Mouse (Mus musculus) forebrain, embryonic 13.5 days (tissue): ENCODE results near the gene Uevld. TPM values are rescaled to one million over a fixed set of nuclear protein-coding genes. Genes with fewer than 3 reads are reported as not detected.
"Not testable (repeated sequence)": the region's sequence is repeated elsewhere in the genome, so short reads cannot be mapped to it uniquely, and the experiment has no call there.

Experiments used
- ATAC-seq: fragments of 200-750 bp; cut with Nextera tagmentation; 2 replicates; pipeline ENCODE4 v1.8.0; 2017
- H3K27ac ChIP-seq: fragments of 300-500 bp; sonication (generic); 2 replicates; pipeline ENCODE4 v1.5.1; 2015; ENCODE audit warnings: inconsistent platforms, mild to moderate bottlenecking, moderate library complexity
- H3K27me3 ChIP-seq: fragments of 300-500 bp; sonication (generic); 2 replicates; pipeline ENCODE4 v1.6.1; 2015; ENCODE audit warnings: mild to moderate bottlenecking, inconsistent platforms
- H3K36me3 ChIP-seq: fragments of 300-500 bp; sonication (generic); 2 replicates; pipeline ENCODE4 v1.6.1; 2015; ENCODE audit warnings: mild to moderate bottlenecking, inconsistent platforms; ENCODE audit not compliant: poor library complexity, severe bottlenecking
- H3K4me1 ChIP-seq: fragments of 300-500 bp; sonication (generic); 2 replicates; pipeline ENCODE4 v1.6.1; 2015; ENCODE audit warnings: inconsistent platforms
- H3K4me2 ChIP-seq: fragments of 300-500 bp; sonication (generic); 2 replicates; pipeline ENCODE4 v1.6.1; 2015; ENCODE audit warnings: inconsistent platforms, mild to moderate bottlenecking, moderate library complexity
- H3K4me3 ChIP-seq: fragments of 300-500 bp; sonication (generic); 2 replicates; pipeline ENCODE4 v1.5.1; 2015; ENCODE audit warnings: mild to moderate bottlenecking, inconsistent platforms
- H3K9ac ChIP-seq: fragments of 300-500 bp; sonication (generic); 2 replicates; pipeline ENCODE4 v1.6.1; 2015; ENCODE audit warnings: mild to moderate bottlenecking, inconsistent platforms
- H3K9me3 ChIP-seq: fragments of 300-500 bp; sonication (generic); replicated peaks from 2 replicates; pipeline ENCODE4 v1.6.1; 2016; ENCODE audit warnings: inconsistent platforms
- WGBS: fragments of 180-500 bp; shearing (Covaris S2); methylation state at CpG from one replicate; pipeline ENCODE4 v1.1.7; 2015; 5-methylcytosine and 5-hydroxymethylcytosine counted together
- polyA plus RNA-seq: library from polyadenylated mRNA; unstranded; fragments of >200 nt; fragmentation: Nextera tagmentation; extraction: Ambion mirVana; gene quantifications from 2 replicates; pipeline ENCODE4 v1.2.1, GENCODE M21; 2015

Uevld gene
- polyA plus RNA-seq, 1 experiment from 2014 or later = 10.4 TPM

DNA sequence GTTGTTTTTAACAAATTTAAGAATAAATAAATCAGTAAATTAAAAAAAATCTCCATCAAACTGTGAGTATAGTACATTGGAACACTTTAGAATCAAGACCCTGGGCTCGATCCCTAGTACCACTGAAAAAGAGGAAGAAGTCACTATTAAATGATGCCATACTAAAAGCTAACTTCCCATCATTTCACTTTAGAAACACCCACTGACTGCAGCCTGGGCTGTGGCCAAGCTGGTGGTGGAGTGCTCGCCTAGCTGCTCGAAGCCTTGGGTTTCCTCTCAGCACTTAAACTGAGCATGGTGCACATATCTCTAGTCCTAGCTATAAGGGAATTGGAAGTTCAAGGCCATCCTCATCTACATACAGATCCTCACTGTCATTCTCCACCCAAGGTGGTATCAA, 47.1 kb downstream of the Uevld start:
- H3K9ac ChIP-seq = no peak overlapping the region
- WGBS = 93% methylated on average over 3 of the region's 3 CpGs
- peaks cover 4% of the 10 kb centered on the region; the same call in 1 of the 2 replicates for H3K4me1 ChIP-seq
- H3K9me3 ChIP-seq = no peaks in the 10 kb centered on the region
- no peak overlapping the region for H3K4me2 ChIP-seq
- peaks cover 75% of the 10 kb centered on the region for H3K36me3 ChIP-seq
- H3K27ac ChIP-seq = no peak overlapping the region
- H3K4me3 ChIP-seq = no peak overlapping the region
- ATAC-seq = no peak
- H3K27me3 ChIP-seq = no peaks in the 10 kb centered on the region

DNA sequence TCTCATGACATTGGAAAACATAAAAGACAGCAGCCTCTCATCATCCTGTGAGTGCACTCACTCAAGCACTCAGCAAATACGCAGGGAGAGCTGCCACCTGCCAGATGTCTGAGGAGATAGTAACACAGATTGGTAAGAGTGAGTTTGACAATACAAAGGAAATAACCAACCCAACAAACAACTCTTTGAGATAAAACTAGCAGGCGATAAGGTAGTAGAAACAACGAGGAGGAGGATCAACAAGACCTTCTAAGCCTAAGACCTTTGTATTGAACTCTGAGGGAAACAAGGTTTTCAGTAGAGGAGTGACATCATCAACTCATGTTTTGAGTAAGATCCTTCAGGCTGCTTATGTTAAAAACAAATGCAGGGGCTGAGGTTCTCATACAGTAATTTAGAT, 59.0 kb downstream of the Uevld start:
- Histone ChIP-seq H3K4me1 (no peaks in the 10 kb centered on the region), H3K4me3 (no peak overlapping the region), H3K36me3 (peaks cover 90% of the 10 kb centered on the region), H3K4me2 (no peak overlapping the region), H3K27me3 (no peaks in the 10 kb centered on the region), H3K27ac (no peak overlapping the region), H3K9me3 (no peaks in the 10 kb centered on the region), H3K9ac (no peak overlapping the region)
- no peak for ATAC-seq
- 91% methylated on average over 3 of the region's 3 CpGs for WGBS

DNA sequence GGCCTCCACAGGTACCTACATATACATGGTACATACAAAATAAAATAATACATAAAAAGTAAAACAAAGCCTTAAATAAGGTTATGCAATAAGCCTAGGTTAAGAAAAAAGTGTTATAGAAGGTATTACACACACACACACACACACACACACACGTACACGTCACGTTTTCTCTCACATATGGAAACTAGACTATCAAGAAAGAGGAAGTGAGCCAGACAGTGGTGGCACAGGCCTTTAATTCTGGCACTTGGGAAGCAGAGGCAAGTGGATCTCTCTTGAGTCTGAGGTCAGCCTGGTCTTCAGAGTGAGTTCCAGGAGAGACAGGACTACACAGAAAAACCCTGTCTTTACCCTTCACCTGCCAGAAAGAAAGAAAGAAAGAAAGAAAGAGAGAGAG, 62.8 kb downstream of the Uevld start:
- H3K4me2 ChIP-seq = no peak overlapping the region
- no peaks in the 10 kb centered on the region for H3K9me3 ChIP-seq
- no peak overlapping the region for H3K9ac ChIP-seq
- H3K4me3 ChIP-seq = no peak overlapping the region
- 94% methylated on average over 3 of the region's 3 CpGs for WGBS
- ATAC-seq = no peak
- H3K4me1 ChIP-seq = no peaks in the 10 kb centered on the region
- no peak overlapping the region for H3K27ac ChIP-seq
- H3K36me3 ChIP-seq = peaks cover 92% of the 10 kb centered on the region
- H3K27me3 ChIP-seq = no peaks in the 10 kb centered on the region

DNA sequence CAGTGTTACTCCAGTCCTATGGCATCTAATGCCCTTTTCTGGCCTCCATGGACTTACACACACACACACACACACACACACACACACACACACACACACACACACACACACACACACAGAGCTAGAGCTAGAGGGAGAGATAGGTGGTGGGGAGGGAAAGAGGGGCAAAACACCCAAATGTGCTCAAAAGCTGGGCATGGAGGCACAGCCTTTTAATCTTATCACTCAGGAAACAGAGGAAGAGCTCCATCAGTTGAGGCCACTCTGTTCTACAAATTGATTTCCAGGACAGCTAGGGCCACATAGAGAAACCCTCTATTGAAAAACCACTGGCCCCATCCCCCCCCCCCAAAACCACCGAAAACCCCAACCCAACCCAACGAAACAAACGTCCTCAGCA, 75.0 kb downstream of the Uevld start:
- ATAC-seq = no peak
- no peaks in the 10 kb centered on the region for H3K9me3 ChIP-seq
- no peaks in the 10 kb centered on the region for H3K27me3 ChIP-seq
- no peaks in the 10 kb centered on the region for H3K4me1 ChIP-seq
- no peak overlapping the region for H3K9ac ChIP-seq
- H3K36me3 ChIP-seq = peaks cover 49% of the 10 kb centered on the region
- no peak overlapping the region for H3K4me2 ChIP-seq
- H3K4me3 ChIP-seq = no peak overlapping the region
- no peak overlapping the region for H3K27ac ChIP-seq
- WGBS = 85% methylated on average over 3 of the region's 3 CpGs

DNA sequence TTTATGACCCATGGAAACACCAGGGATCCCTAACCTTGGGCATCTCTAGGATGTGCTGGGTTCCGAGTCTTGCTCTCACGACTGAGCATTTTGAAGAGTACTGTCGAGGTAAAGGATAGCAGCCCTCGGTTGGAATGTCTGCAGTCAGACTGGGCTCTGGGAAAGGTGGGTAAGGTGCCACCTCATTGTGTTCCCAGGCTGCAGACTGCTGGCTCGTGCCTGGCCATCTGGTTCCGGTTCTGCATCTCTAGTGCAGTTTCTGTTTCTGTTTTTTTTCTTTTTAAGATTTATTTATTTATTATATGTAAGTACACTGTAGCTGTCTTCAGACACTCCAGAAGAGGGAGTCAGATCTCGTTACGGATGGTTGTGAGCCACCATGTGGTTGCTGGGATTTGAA, 76.4 kb downstream of the Uevld start:
- ATAC-seq, H3K9me3 ChIP-seq, H3K4me2 ChIP-seq, H3K27me3 ChIP-seq, H3K9ac ChIP-seq, H3K4me1 ChIP-seq, H3K27ac ChIP-seq, H3K4me3 ChIP-seq: not testable (repeated sequence)
- peaks cover 36% of the 10 kb centered on the region for H3K36me3 ChIP-seq
- WGBS = 87% methylated on average over 8 of the region's 8 CpGs

DNA sequence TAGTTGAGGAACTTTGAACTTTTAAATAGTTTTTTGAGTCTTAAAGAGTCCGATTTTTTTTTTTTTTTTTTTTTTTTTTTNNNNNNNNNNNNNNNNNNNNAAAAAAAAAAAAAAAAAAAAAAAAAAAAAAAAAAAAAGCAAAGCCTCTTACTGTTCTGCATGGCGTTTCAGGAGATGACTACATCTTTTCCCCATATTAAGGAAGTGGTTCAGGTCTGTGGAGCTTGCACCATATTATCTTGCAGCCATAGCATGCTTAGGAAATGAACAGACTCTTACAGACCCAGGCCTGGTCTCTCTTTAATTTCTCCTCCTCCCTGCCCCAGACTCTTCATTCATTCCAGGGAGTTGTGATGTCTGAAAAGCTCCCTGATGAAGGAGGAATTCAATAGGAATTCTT, 77.3 kb downstream of the Uevld start:
- Histone ChIP-seq H3K4me3 (no peak overlapping the region), H3K4me1 (no peaks in the 10 kb centered on the region), H3K27me3 (no peaks in the 10 kb centered on the region), H3K9ac (no peak overlapping the region), H3K27ac (no peak overlapping the region), H3K36me3 (peaks cover 26% of the 10 kb centered on the region), H3K9me3 (no peaks in the 10 kb centered on the region), H3K4me2 (no peak overlapping the region)
- no peak for ATAC-seq
- WGBS = 83% methylated on average over 2 of the region's 2 CpGs

DNA sequence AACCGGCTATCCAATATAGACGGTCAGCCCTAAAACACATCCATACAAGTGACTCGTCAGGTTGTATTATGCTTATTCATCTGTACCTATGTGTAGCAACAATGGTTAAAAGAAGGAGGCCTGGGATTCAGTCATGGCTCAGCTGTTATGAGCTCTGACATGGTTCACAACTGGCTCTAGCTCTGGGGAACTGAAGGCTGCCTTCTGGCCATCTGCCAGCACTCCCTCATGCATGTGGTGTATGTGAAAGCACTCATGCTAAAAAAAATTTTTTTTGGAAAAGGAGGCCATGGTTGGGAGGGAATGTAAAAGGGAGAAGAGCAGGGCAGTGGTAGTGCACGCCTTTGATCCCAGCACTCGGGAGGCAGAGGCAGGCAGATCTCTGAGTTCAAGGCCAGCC, 78.5 kb downstream of the Uevld start:
- Histone ChIP-seq H3K27me3 (no peaks in the 10 kb centered on the region), H3K4me3 (no peak overlapping the region), H3K9ac (no peak overlapping the region), H3K27ac (no peak overlapping the region), H3K36me3 (peaks cover 15% of the 10 kb centered on the region), H3K4me1 (no peaks in the 10 kb centered on the region), H3K4me2 (no peak overlapping the region), H3K9me3 (no peaks in the 10 kb centered on the region)
- ATAC-seq = no peak
- WGBS = 98% methylated on average over 5 of the region's 5 CpGs

DNA sequence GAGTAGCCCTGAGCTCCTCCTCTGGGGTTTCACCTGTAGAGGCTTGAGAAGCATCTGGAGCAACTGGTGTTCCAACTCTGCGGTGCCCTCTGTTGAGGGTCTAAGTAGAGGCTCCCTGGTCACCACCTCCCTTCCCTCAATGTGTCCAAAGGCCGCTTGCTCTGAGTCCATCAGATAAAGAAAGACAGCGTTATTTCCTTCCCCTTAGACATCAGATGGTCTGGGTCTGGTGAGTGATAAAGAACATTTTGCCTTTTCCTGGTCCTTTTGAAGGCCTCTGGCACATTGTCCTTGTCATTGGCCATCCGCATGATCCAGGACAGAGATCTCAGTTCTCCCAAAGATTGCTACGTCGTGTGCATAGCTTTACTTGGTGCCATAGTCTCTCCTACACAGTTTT, 81.1 kb downstream of the Uevld start:
- Histone ChIP-seq H3K4me2 (no peak overlapping the region), H3K4me3 (no peak overlapping the region), H3K9ac (no peak overlapping the region), H3K36me3 (no peaks in the 10 kb centered on the region), H3K27me3 (no peaks in the 10 kb centered on the region), H3K9me3 (no peaks in the 10 kb centered on the region), H3K4me1 (no peaks in the 10 kb centered on the region), H3K27ac (no peak overlapping the region)
- no peak for ATAC-seq
- 89% methylated on average over 6 of the region's 6 CpGs for WGBS

DNA sequence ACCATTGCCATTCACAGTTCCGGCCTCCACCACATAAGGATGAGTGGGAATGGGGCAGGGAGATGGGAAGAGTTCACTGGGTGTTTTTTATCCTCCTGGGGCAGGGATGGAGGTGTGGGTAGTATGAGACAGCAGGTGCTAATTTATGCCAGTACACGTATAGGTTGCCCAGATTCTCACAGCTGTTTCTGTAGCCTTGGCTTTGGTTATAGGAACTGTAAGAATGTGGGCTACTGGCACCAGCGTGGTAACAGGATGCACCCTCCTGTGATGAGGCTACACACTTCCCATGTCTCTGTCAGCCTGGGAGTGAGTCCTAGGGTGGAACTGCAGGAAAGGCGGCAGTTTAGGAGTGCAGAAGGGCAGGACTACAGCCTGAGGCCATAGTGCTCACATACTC, 81.5 kb downstream of the Uevld start:
- Histone ChIP-seq H3K9ac (no peak overlapping the region), H3K4me2 (no peak overlapping the region), H3K4me1 (no peaks in the 10 kb centered on the region), H3K27me3 (no peaks in the 10 kb centered on the region), H3K36me3 (no peaks in the 10 kb centered on the region), H3K27ac (no peak overlapping the region), H3K4me3 (no peak overlapping the region), H3K9me3 (no peaks in the 10 kb centered on the region)
- no peak for ATAC-seq
- WGBS = 72% methylated on average over 4 of the region's 4 CpGs

Other genes starting within 250 kb of the Uevld start
- gene Saal1, start 247.8 kb downstream of the Uevld start, polyA plus RNA-seq = 28.1 and 29.2 TPM in 2 replicates
- gene Saa3, start 242.8 kb downstream of the Uevld start, polyA plus RNA-seq = 0.28 TPM in 1 of 2 replicates, not detected in the other
- 0.08 TPM in 1 of 2 replicates, not detected in the other for gene Saa4, start 225.9 kb downstream of the Uevld start, polyA plus RNA-seq
- gene Saa1, start 215.5 kb downstream of the Uevld start, polyA plus RNA-seq = not detected in 2 replicates
- gene Saa2, start 206.7 kb downstream of the Uevld start, polyA plus RNA-seq = not detected in 2 replicates
- 15.0 and 16.1 TPM in 2 replicates for gene Hps5, start 162.5 kb downstream of the Uevld start, polyA plus RNA-seq
- gene Gtf2h1, start 162.4 kb downstream of the Uevld start, polyA plus RNA-seq = 48.2 and 48.7 TPM in 2 replicates
- 905 and 993 TPM in 2 replicates for gene Ldha, start 117.1 kb downstream of the Uevld start, polyA plus RNA-seq
- gene Ldhc, start 97.3 kb downstream of the Uevld start, polyA plus RNA-seq = 0.13 TPM in 1 of 2 replicates, not detected in the other
- 408 and 422 TPM in 2 replicates for gene Tsg101, start 38.6 kb downstream of the Uevld start, polyA plus RNA-seq
- not detected in 2 replicates for gene Gm9999, start 25.1 kb upstream of the Uevld start, polyA plus RNA-seq
- gene Spty2d1, start 49.9 kb upstream of the Uevld start, polyA plus RNA-seq = 12.0 and 12.4 TPM in 2 replicates
- 19.0 and 20.0 TPM in 2 replicates for gene Tmem86a, start 92.1 kb upstream of the Uevld start, polyA plus RNA-seq
- 38.8 and 46.9 TPM in 2 replicates for gene Ptpn5, start 175.2 kb upstream of the Uevld start, polyA plus RNA-seq
- not detected in 2 replicates for gene Mrgpra6, start 246.4 kb upstream of the Uevld start, polyA plus RNA-seq